Mouse (Mus musculus) embryo, embryonic 11 days (tissue): ENCODE data around the gene Cyp11a1.

Experiments used
- DNase-seq: peaks from one replicate; pipeline ENCODE4 v3.0.0-alpha.2; 2015

Cyp11a1 gene

DNA sequence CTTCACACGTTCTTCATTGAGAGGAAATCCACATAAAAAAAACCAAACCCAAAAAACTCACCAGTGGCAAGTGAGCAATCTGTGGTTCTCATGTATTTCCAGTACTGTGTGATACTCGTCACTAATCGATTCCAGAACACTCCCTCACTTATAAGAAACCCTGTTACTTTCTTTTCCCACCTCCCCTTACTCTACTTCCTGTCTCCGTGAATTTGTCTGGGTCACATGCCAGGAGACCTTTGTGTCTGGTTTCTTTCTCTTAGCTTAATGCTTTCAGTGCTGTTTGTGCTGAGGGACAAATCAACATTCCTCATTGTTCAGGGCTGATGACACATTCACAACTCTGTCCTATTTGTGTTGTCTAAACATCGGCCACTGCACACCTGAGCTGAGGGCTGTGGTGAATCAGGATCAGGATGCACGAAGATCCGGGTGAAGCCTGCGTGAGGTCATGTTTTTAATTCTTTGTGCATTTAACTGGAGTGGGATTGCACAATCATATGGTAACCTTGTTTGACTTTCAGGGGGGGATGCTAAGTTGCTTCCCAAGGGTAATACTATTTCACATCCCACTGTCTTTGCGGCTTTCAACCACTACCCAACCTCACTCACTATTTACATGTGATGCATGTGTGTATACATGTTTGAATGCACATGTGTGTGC lies 33.3 kb upstream of the Cyp11a1 start:
- peak; percentile 44 for DNase-seq

DNA sequence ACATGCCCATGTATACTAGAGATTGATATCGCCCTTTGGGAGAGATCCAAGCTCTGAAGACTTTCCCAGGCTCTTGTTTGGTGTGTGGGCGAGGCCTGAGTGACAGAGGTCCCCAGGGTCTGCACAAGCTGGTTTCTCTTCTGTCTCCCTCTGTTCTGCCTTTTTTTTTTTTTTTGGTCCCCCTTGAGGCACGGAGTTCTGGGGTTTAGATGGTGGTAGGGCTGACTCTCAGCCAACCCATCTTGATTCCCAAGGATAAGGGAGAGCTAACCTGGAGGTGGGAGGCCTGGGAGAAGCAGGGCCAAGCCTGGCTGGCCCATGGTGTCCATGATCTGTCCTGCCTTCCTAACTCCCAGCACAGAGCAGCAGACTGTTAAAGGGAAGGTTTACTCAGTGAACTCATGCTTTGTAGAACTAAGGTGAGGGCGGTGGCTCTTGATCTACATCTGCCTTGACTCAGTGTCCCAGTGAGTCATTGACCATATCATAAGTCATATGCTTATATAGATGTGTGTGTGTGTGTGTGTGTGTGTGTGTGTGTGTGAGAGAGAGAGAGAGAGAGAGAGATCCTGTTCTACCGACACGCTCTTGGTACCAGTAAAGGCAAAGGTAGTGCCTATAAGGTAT lies 32.7 kb upstream of the Cyp11a1 start:
- DNase-seq = no peak

DNA sequence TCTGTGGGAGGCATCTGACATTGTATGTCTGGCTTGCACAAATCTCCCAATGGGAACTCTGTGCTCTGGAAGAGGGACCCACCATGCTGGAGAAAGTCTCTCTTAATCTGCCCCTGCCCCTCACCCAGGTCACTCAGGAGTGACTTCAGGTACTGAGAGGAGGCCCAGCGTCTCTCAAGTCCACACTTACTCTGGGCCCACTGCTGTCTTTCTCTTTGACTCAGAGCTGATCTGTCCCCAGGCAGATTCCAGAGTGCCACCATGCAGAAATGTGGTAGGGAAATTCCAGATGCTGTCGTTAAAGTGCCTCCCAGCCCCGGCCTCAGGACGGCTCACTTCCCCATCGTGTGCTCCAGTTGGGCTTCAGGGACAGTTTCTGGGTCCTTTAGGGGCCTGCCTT lies 32.0 kb upstream of the Cyp11a1 start:
- no peak for DNase-seq

DNA sequence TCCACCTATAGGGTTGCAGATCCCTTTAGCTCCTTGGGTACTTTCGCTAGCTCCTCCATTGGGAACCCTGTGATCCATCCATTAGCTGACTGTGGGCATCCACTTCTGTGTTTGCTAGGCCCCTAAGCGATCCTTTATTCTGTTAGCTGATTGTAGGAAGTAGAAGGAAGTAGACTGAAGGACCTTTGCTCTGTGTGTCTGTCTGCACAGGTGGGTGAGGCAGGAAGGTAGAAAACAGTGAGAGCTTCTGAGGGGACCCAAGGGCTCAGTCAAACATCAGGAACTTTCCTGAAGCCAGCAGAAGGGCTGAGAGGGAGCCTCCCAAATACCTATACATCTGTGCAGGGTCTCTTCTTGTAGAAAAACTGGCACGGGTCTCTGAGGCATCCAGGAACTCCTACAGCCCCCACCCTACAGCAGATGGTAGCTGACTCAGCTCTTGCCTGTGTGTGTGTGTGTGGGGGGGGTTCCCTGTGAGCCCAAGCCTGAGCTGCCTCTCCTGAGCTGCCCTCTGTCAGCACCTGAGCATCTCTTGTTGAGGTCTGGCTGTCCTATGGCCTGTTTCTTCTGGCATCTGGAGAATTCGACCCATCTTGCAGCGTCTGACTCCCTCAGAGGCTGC lies 30.9 kb upstream of the Cyp11a1 start:
- DNase-seq = no peak

DNA sequence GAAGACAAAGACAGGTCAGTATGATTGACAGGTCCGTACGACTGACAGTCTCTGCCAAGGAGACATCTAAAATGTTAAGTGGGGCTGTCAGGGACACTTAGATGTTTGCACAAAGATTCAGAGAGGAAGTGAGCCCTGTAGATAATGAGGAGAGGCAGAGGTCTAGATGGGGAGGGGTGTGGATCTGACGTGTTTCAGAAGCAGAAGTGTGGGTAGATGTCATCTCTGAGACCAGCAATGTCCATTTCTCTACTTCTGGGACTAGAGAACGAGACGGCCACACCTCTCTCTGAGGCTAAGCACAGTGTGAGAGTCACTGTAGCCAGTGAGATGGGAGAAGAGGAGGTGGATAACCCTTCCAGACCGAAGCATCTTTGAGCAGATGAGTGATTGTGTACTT lies 28.2 kb upstream of the Cyp11a1 start:
- no peak for DNase-seq

DNA sequence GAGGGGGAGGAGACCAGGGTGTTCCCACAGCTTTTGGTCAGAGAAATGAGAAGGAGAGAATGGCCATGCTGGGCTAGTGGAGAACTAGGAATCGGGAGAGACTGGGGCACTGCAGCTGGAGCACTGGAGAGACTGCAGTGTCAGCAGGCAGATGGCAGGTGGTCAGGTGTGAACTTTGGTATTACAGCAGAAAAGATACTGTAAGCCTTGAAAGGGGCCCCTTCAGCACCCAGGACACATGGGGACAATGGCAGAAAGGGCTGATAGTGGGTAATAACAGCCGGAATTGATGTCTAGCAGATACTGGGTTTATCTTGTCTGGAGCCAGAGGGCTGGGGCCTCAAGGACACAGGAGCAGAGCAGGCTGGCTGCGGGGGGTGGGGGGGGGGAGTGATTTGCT lies 27.4 kb upstream of the Cyp11a1 start:
- DNase-seq = no peak

DNA sequence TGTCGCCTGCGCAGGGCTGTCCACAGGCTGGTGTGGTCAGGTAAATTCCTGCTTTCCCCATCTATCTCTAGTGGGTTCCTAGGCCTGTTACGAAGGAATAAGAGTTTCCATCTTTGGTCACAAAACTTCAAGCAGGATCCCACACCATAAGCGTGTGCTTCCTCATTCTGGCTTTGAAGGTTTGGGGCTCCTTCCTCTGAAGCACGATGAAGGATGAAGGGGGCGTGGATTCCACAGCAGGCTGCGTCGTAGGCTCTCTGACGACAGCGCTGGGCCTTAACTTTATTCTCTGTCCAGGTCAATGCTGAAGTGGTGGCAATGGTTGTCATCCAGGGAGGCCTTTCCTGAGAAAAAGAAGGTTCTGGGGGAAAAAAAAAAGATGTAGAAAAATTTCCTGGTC lies 25.6 kb upstream of the Cyp11a1 start:
- DNase-seq = no peak

DNA sequence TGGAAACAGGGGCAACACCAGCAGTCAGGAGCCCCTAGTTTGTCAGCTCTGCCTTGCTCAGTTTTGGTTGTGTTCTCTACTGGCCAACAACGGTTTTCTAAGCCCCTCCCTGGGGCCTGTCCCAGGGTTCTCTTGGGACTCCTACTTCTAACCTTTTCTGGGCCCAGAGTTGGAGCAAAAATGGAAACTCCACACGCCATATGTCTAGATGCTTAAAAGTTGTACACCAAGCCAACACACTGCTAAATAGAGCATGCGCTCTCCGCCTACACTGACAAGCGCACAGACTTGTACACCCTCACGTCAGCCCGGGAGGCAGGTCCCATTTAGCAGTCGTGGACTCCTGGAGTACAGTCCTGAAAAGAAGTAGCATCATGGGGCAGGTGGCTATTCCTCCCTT lies 20.9 kb upstream of the Cyp11a1 start:
- DNase-seq = no peak

DNA sequence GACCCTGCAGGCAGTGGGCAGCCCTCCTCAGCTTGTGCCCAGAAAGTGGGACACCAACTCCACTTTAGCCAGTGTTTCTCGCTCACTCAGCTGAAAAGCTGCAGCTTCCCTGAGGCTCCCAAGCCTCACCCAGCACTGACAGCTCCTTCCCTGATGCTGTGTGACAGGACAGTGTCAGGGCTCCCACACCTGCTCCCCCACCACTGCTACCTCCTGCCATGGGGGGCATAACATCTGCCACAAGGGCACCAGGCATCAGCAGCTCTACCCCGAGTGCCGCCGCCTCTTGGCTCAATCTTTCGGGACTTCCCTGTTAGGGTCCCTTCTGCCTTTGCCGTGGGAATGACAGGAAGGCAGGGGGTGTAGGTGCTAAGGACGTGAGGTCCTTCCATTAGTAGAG lies 19.9 kb upstream of the Cyp11a1 start:
- no peak for DNase-seq

DNA sequence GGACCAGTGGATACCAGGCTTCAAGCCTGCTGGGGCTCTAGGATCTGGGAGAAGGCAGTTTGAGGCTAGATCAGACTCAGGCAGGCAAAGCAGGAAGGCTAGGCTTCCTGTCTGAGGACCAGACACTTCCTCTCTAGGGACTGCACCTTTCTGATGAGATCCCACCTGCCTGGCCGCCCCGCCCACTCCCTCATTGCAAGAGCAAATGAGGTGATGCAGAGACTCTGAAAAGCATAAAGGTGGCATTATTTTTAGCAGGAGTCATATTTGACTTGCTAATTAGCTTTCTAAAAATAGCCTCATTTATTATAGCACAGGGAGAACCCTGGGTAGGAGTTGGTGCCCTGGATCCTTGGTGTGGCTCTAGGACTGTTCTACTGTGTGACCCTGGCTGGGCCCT lies 18.1 kb upstream of the Cyp11a1 start:
- DNase-seq = no peak

DNA sequence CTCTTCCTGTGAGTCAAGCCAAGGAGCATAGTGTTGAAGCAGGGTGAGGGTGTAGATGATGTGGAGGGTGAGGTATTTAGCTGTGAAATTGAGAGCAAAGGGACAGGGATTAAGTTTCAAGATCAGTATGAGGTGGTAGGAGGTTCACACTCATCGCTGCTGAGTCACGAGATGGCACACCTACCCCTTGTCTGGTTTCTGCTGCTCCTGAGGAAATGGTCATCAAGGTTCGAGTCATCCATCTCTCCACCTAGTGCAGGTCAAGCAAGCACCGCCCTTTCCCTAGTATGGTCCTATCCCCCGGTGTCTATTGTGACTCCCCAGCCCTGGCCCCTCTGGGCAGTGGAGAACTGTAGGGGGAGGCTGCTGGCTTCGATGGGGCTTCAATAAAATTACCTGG lies 16.9 kb upstream of the Cyp11a1 start:
- DNase-seq = no peak

DNA sequence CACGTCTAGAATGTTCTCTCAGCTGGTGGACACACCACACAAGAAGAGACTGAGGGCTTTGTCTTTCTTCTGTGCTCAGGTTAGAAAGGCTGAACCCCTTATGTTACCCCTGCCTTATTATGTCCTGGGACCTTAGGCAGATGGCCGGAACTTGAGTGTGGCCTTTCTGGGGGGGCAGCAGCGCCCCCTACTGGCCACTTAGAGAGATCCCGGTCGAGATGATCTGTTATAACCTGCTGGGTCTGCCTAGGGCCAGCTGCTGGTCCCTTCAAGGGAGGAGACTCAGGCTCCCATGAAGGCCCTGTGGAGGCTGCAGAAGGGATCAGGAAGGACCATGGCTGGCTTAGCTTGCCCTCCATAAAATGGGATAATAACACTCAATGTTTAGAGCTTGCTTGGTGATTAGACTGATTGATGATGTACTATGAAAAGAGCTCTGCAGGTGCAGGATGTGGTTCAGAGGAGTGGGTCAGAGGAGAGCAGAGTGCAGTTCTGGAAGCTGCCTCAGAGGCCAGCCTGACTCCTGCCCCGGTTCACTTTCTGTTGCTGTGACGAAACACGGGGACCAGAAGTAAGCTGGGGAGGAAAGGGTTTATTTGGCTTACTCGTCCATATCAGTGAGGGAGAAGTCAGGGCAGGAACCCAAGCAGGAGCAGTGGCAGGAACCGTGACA lies 15.6 kb upstream of the Cyp11a1 start:
- DNase-seq = peak; percentile 74

DNA sequence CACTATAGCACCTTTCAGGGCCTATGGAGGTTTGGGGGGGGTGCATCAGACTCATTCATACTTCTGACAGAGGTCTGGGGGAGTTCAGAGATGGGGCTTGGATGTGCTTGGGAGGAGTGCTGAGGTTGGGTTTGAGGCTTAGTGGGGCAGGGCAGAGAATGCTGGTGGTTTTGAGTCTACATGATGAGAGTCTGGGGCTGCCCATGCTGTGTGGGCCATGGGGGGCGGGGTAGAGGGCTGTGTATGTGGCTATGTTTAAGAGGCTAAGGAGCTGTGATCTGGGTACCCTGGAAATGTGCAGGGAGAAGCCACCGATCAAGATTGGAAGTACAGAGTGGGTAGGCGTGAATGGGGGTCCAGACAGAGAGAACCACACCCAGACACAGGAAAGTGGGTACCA lies 14.2 kb upstream of the Cyp11a1 start:
- no peak for DNase-seq

DNA sequence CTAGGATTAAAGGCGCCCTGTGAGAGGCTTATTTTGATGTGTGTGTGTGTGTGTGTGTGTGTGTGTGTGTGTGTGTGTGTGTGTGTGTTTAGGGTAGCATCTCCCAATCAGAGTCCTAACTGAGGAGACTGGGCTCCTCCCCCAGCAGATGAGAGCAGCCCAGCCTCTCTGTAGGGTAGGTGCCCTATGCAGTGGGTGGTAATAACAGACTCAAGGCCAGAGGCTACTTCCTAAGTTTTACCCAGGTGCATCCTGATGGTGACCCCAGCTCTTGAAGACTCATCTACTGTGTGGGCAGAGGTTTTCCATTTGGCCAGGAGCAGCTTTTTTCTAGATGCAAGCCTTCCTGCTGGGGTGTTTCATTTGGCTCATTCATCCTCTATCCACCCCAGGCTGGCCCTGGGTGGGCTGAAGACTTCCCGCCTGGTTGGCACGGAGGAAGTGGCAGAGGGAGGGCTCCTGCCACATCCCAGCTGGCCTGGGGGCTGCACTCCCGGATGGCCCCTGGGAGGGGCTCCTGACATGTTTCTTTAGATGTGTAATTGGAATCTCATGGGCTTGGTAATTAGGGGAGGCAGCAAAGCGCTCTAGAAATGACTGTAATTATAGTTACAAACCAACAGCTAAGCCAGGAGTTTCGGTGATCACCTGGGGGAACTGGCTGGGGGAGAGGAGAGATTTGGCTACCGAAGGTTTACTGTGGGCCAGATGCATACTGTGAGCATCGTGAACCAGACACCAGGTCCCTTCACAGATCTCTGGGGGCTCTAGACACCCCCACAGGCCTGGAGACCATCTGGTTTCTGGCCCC lies 13.2 kb upstream of the Cyp11a1 start:
- DNase-seq = peak; percentile 14

DNA sequence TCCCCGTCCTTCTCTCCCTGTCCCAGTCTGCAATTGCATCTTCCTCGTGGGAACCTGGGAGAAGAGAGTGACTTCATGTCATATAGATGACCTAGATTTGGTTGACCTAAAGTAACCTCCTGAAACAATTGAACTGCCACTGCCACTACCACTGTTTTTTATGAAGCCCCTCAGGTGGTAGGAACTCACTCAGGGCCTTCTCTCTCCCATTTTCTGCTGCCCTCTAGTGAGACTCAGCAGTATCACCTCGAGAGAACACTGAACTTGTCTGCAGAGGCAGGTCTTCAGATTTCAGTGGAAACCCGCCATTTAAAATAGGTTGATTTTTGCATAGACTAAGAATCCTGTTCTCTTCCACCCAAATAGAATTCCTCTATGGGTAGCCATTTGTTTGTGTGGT lies 10.9 kb upstream of the Cyp11a1 start:
- DNase-seq = peak; percentile 65

DNA sequence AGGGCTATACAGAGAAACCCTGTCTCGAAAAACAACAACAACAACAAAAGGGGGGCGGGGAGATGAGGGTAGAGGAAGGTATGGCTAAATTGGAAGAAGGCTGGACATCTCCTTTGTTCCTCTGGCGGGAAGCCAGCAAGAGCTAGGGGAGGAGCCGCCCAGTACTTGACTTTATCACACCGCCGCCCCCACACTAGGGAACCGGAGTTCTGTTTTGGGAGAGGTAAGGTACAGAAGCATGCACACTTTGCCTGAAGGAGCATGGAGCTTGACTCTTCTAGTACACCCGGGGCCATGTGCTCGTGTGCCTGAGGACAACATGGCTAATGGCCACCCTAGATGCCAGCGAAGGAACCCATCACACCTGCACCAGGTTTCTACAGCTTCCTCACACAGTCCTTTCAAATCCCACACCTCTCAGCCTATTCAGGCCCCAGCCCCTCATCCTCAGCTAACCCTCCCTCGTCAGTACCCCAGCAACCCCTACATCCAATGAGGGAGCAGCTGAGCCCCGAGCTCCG lies 8.6 kb upstream of the Cyp11a1 start:
- no peak for DNase-seq

DNA sequence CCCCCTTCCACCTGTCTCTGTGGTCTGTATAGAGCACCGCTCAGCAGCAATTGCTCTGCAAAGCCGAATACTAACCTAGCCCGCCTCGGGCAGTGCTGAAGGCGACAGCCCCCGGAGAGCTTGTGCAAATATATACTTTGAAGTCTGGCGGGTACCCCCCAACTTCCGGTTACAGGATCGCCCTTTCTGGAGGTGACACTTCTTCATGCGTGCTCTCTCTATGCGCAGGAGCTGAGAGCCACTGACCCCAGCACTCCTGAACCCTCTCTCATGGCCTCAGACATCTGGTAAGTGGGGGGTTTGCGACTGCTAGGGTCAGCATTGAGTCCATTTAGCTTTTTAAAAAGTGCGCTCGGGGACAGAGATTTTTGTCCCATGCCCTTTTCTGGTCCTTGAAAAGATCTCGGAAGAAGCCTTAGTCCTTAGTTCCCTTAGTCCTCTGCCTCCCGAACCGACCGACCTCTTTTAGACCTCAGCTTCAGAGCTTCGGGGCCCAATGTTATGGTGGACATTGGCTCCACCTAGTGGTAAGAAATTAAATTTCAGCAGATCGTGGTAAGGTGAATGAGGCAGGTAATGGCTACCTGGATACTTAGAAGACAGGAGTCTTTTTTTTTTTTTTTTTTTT lies 8.1 kb upstream of the Cyp11a1 start:
- DNase-seq = peak; percentile 88

DNA sequence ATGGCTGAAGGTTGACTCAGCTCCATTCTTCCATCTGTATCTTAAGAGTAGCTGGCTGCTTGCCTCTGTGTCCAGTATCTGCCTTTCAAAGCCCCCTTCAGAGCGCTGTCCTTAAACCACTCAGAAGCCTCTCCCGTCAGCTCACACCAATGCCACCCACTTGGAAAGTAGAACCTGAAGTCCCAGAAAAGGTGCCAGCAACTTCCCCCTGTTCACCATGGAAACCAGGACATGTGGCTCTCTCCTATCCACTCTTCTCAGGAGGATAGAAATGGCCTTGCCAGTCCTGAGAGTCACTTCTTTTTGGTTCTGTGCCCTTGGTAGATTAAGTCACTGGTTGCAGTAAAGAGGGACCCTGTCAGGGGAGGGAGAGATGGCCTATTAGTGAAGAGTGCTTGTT lies 7.5 kb upstream of the Cyp11a1 start:
- DNase-seq = no peak

DNA sequence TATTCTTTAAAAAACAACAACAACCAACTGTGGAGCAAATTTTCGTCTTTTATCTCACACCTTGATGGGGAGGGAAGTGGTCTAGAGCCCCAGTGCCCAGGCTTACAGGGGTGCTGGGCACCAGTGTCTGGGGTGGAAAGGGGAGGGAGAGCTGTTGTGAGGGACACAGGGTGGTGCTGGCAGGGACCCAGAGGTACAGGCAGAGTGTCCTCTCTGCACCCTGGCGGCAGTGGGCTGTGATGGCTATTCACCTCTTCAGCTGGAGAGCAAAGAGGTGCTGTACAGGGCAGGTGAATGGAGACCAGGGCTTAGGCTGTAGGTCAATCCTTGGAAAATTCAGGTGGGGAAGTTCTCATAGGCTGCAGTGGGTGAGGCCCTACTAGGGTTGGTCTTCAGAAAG lies 6.5 kb upstream of the Cyp11a1 start:
- no peak for DNase-seq

DNA sequence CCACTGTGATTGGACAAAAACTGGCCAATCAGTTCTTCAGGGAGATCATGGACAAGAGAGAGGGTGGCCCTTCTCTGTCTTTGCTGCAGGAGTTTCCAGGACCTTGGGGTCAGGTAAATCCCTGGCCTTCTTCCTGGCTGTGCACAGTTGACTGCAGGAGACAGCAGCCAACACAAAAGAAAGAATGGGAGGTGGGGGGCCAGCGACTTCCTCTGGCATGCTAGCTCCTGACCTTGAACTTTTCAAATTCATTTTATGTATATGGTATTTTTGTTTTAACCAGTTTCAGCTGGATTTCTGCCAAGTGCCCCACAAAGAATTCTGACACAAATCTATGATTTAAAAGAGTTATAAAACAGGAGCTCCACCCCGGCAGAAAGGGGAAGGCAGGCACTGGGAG lies 2.9 kb upstream of the Cyp11a1 start:
- DNase-seq = no peak

DNA sequence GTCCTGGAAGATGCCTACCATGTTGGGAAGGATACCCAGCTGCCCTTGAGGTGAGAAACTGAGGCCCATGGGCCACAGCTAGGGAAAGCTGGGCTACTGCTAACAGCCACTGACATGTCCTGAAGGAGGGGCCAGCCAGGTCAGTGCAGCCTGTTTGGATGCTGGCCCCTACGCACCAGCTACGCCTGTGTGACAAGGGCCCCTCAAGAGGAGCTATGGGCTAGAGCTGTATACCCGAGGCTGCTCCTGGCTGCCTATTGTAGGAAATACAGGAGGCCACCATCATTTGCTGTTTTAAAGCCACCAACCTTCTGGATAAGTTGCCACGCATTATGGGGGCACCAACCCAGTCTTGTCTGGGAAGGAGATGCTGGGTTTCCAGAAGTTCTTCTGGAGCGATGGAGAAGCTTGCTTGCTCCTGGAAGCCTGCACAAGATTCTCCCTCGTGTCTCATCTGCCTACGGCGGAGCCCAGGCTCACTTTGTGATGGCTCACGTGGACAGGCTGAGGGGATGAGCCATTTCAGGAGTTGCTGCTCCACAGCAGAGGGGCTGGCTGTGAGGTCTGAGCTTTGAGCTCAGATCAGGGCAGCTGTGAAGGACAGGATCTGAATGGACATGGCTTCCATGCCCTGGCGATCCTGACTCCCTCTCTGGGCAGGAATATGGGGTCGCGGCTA lies 2.3 kb downstream of the Cyp11a1 start:
- DNase-seq = no peak

DNA sequence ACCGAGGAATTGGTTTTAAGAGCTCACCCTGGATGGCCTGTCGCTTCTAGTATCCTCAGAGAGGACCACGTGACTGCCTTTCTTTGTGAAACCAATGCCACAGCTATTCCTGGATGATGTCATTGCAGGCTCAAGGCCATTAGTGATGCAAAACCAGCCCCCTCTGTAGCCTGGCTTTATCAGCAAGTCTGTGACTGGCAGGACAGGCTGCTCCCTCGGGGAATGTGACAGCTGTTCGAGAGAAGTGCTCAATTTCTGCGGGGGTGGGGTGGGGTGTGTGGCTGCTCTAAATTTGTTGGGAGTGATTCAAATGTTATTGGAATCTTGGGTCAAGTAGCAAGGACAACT lies 2.8 kb downstream of the Cyp11a1 start:
- DNase-seq = peak; percentile 89
